Mouse (Mus musculus): Measurements from ENCODE around the gene Zfp983.

DNA sequence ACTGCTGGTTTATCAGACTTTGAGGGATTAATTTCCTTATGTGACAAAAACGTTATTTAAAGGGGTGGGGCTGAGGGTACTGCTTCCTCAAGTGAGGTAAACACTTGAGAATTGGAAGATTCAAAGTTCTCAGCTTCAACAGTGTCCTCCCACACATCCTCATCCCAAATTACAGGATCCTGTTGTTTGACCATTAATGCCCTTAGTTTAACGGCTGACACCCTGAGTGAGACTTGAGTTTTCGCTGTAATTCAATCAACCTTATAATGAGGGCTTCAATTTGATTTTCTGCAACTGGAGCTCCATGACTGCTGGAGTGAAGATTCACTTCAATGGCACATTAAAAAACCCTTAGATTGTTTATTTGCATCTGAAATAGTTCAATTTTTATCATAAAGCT lies 42.9 kb downstream of the Zfp983 start:
- TF ChIP-seq CTCF (IDR thresholded peaks at IDR 0.05; ENCODE audit: extremely low read depth, insufficient read depth, insufficient read length, insufficient replicate concordance) (no peak), POLR2A (IDR thresholded peaks at IDR 0.05; ENCODE audit: low read depth, low read length) (no peak)

Data from spleen, adult 2 months (tissue).